Mouse (Mus musculus): ENCODE measurements around the gene Smlr1.

Gene Smlr1

GRCm38 (mm10) chr10:25535891-25536331, at the start of gene Smlr1:
Smlr1 (minus strand) TSS chr10:25536267.
- DNase-seq = no peak

- peak; percentile 25 for DNase-seq
Measured at GRCm38 (mm10) chr10:25584899-25585298, 48.8 kb upstream of the Smlr1 start.

GRCm38 (mm10) chr10:25580066-25580465, 44.0 kb upstream of the Smlr1 start:
- no peak for DNase-seq

- no peak for DNase-seq
Measured at GRCm38 (mm10) chr10:25571319-25572240, 35.5 kb upstream of the Smlr1 start.

DNA sequence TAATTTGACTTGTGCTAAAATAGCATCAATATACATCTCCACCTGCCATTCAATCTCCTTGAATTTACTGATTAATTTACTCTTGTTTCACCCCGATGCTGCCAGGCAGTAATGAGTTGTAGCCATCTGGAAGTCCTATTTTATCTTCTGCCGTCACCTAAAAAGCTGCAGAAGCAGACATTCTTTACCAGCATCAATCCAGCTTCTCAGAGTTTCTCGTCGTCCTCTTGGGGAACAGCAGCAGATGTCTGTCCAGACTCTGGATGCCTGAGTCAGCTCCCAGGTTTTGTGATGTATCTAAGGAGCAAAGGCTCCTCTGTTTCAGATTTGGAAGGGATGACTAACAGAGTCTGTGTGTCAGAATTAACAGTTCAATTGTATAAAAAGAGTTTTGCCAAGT, 16.9 kb upstream of the Smlr1 start:
- DNase-seq = peak; percentile 42

- no peak for DNase-seq
Measured at GRCm38 (mm10) chr10:25541097-25541496, 5.0 kb upstream of the Smlr1 start.

GRCm38 (mm10) chr10:25539771-25540168, 3.7 kb upstream of the Smlr1 start:
- no peak for DNase-seq

DNA sequence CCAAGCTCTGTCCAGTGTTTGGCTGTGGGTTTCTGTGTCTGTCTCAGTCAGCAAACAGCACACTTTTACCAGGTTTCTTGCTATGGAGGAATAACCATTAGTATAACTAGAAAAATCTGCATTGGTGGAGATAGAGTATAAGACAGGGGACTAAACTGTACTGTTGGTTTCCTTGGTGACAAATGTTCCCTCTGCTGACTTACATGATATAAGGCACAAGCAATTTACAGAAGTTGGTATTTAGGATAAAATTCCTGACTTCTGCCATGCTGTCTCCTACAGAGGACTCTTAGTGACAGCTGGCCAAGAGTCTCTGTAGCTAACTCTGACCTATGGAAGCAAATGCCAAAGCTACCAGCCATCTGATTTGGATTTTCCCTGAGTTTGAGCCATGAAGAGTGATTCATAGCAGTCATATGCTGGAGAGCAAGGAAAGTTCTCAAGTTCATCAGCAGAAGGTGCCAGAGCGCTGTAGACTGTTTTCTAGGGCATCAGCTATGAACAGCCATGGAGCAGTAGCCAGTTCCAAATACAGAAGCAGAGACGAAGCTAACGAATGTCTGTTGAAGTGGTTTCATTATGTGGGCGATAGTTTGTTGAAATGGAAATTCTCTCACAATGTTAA, 3.2 kb upstream of the Smlr1 start:
- peak; percentile 66 for DNase-seq

DNA sequence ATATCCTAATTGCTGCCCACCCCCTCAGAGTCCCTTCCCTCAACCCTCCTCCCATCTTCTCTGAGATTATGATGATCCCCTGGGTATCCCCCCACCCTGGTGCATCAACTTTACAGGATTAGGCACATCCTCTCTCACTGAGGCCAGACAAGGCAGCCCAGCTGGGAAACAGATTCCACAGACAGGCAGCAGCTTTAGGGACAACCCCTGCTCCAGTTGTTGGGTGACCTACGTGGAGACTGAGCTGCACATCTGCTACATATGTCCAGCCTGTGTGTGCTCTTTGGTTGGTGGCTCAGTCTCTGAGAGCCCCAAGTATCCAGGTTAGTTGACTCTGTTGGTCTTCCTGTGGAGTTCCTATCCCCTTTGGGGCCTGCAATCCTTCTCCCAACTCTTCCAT, 2.7 kb upstream of the Smlr1 start:
- no peak for DNase-seq

- DNase-seq = no peak
Measured at GRCm38 (mm10) chr10:25536621-25537020, 554 bp upstream of the Smlr1 start.

DNA sequence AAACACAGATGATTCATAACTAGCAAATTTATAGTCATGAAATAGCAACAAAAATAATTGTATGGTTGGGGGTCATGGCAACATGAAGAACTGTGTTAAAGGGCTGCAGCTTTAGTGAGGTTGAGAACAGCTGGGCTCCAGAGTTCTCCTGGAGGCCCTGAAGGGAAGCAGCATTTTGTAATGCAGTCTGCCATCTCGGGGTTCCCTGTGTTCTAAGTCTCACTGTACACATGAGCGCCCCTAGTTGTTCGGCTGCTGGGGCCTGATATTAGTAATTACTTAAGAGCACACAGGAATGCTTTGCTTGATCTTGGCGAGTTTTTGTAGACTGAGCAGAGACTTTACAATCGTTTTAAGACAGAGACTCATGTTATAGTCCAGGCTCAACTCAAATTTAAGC, 1.6 kb downstream of the Smlr1 start:
- no peak for DNase-seq

DNA sequence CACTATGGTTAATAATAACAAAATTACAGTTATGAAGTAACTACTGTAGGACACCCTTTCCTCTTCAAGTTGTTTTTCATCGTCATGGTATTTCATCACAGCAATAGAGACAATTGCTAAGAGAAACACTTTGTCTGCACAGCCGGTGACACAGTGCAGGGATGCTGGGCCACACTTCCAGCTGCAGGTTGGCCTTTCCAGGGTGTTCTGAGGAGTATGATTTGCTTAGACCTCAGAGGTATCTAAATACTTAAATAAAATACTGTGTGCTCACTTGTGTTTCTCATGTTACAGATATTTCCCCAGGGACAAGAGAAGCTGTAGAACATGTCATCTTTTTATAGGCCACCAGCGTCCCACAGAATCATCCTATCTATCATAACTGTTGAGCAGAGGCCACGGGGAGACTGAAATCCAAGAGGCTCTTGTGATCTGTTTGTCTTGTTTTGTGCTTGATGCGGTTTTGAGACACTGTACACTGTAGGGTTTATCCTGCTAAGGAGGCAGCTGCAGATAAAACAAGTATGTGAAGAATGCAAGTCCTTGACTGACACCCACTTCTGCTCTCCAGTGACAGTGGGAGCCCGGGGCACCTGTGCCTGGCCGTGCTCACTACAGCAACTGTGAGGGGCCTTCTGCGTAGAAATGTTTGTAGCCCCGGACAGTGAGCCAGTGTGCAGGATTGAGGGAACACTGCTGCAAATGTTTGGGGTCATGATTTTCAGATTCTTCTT, 2.4 kb downstream of the Smlr1 start:
- no peak for DNase-seq

GRCm38 (mm10) chr10:25533105-25533504, 3.0 kb downstream of the Smlr1 start:
- DNase-seq = no peak

DNA sequence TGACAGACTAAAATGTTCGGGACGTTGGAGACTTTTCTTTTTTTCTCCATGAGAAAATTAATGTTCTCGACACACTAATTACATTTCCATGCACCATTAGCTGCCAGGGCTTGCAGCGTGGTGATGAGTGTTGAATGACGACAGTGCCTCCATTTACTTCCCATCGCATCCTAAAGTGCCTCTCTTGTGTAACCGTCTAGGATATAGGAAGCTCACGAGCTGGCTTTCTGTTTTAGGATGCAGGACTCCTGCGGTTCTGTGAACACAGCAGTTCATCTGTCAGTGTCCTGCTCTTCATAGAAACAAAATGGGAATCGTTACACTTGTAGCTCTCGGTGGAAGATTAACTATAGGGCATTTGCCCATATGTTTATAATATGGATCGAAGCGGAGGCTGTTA, 4.7 kb downstream of the Smlr1 start:
- no peak for DNase-seq

DNA sequence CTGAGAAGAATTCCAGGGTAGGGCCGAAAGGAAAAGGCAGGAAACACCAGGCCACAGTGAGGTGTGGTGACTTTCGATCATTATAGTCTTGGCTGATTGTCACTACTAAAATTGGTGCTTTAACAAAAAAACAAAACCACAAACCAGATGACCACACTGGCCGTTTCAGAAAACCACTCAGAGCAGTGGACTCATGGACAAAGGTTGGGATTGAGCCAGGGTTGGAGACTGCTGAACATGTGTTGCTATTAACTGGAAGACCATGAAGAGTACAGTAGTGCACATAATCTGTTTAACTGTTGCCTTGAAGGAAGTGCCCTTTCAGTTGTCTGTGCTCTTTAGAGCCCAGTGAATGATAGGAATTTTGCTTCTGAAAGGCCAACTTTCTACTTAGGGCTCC, 8.9 kb downstream of the Smlr1 start:
- DNase-seq = no peak

DNA sequence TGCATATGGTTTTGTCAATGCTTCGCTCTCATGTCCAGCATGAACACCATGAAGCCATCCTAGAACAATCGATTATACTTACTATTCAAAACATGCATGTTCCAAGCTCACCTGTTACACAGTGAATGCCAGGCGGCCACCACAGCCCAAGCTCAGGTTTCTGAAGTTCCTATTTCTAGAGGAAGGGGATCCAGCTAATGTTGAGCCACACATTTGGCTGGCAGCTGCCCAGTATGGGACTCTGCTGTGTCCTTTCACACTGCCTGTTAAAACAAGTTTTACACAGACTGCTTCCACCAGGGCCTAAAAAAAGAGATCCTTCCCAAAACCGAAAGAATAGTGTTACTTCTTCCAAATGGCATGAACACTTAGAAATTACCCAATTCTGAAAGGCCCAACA, 9.4 kb downstream of the Smlr1 start:
- DNase-seq = no peak

- no peak for DNase-seq
Measured at GRCm38 (mm10) chr10:25526156-25526555, 9.9 kb downstream of the Smlr1 start.

DNA sequence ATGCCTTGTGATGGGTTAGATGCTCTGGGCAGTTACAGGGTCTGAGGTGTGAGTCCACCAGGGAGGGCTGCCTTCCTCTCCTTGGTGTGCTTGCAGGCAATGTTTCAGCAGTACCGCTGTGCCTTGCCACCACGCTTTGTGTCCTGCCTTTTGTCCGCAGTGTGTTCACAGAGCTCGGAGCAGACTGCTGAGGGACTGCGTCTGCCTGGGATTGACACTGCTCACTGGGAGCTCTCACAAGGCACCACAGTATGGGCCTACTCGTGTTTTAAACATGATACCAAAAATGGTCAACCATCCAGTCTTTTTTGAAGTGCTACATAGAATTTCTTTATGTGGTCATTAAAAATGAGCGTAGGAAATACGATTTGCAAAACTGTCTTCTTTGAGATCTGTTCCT, 12.3 kb downstream of the Smlr1 start:
- DNase-seq = no peak

DNA sequence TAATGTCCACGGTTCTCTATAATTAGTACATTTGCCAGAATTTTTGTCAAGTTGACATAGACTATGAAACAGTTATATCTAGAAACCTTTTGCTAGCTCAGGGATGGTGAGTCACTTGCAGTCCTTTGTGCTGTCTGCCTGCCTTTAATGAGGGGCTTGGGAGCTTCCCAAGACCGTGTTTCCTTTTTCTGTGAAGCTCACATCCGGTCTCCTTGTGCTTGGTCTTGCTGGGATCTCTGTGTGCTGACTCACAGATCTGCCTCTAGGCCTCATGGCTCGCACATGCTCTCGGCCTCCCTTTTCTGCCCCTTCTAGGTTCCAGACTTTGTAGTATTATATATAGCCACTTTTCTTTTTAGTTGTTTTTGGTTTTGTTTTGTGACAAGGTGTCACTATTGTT, 15.6 kb downstream of the Smlr1 start:
- no peak for DNase-seq

- no peak for DNase-seq
Measured at GRCm38 (mm10) chr10:25519954-25520353, 16.1 kb downstream of the Smlr1 start.

DNA sequence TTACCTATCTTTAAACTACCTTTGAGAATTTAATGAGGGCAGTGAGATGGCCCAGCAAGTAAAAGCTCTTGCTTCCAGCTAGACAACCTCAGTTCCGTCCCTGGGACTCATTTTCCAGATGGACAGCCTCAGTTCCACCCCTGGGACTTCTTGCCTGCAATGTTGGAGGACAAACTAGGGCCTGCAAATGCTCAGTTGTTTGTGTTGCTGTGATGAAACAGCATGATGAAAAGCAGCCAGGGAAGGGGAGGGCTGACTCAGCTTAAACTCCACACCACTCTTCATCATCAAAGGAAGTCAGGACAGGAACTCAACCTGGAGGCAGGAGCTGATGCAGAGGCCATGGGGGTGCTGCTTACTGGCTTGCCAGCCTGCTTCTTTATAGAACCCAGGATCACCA, 22.2 kb downstream of the Smlr1 start:
- no peak for DNase-seq

DNA sequence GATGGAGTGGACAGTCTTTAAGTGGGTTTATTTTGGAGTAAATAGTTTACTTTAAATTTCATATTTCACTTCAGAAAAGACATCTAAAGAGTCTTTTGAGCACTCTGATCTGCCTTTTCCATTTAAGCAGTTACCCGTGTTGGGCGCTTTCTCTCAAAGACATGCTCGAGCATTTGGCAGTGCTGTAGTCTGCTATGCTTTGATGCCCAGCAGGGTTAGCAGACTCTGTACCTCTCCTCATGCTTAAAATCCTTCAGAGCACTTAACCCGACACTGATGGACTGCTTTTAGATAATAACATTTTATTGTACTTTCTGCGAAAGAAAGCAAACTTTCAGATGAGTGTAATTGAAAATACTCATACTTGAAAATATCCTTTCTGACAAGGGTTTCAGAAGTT, 32.8 kb downstream of the Smlr1 start:
- DNase-seq = no peak

GRCm38 (mm10) chr10:25499323-25500071, 36.6 kb downstream of the Smlr1 start:
- DNase-seq = peak; percentile 19

All from right cerebral cortex, adult 18-20 months (tissue).